Mouse (Mus musculus) stomach, postnatal 0 days (tissue): Measurements from ENCODE around the gene Rexo4. TPM values are rescaled to one million over a fixed set of nuclear protein-coding genes. Genes with fewer than 3 reads are reported as not detected.

Source experiments
- ATAC-seq: fragments of 200-750 bp; cut with Nextera tagmentation; 2 replicates; pipeline ENCODE4 v1.8.0; 2017; ENCODE audit not compliant: low FRiP score, low TSS enrichment
- DNase-seq: peaks from one replicate; pipeline ENCODE4 v3.0.0-alpha.2; 2016; ENCODE audit warnings: low spot score
- H3K27ac ChIP-seq: fragments of 300-500 bp; sonication (generic); replicated peaks from 2 replicates; pipeline ENCODE4 v1.5.1; 2014; ENCODE audit warnings: mild to moderate bottlenecking, control low read depth
- H3K27me3 ChIP-seq: fragments of 300-500 bp; sonication (generic); 2 replicates; pipeline ENCODE4 v1.6.1; 2014; ENCODE audit warnings: low read length; ENCODE audit not compliant: control insufficient read depth, insufficient read depth
- H3K36me3 ChIP-seq: fragments of 300-500 bp; sonication (generic); 2 replicates; pipeline ENCODE4 v1.6.1; 2014; ENCODE audit warnings: low read length, mixed read lengths; ENCODE audit not compliant: control insufficient read depth, insufficient read depth
- H3K4me1 ChIP-seq: fragments of 300-500 bp; sonication (generic); replicated peaks from 2 replicates; pipeline ENCODE4 v1.6.1; 2014; ENCODE audit warnings: antibody characterized with exemption; ENCODE audit not compliant: control insufficient read depth, insufficient read depth
- H3K4me2 ChIP-seq: fragments of 300-500 bp; sonication (generic); replicated peaks from 2 replicates; pipeline ENCODE4 v1.6.1; 2014; ENCODE audit warnings: low read depth, mild to moderate bottlenecking, control low read depth, moderate library complexity
- H3K4me3 ChIP-seq: fragments of 300-500 bp; sonication (generic); 2 replicates; pipeline ENCODE4 v1.5.1; 2014; ENCODE audit warnings: low read depth, low read length, control low read depth
- H3K9ac ChIP-seq: fragments of 300-500 bp; sonication (generic); 2 replicates; pipeline ENCODE4 v1.6.1; 2014; ENCODE audit warnings: mild to moderate bottlenecking, low read length, control low read depth, mixed read lengths
- H3K9me3 ChIP-seq: fragments of 300-500 bp; sonication (generic); 2 replicates; pipeline ENCODE4 v1.6.1; 2016; ENCODE audit warnings: low read length; ENCODE audit not compliant: control insufficient read depth
- CTCF ChIP-seq: IDR thresholded peaks from 2 replicates; pipeline ENCODE4 v1.5.1; 2016; ENCODE audit warnings: antibody characterized with exemption, low read depth, mild to moderate bottlenecking, moderate library complexity
- EP300 ChIP-seq: optimal IDR thresholded peaks from 2 replicates; pipeline ENCODE3; 2016; ENCODE audit warnings: antibody characterized with exemption
- WGBS: fragments of 180-500 bp; shearing (Covaris S2); extraction: QIAGEN DNeasy Blood & Tissue Kit; methylation state at CpG from one replicate; pipeline ENCODE4 v1.1.7; 2014; 5-methylcytosine and 5-hydroxymethylcytosine counted together
- polyA plus RNA-seq: library from polyadenylated mRNA; unstranded; fragments of >200 nt; fragmentation: Nextera tagmentation; extraction: Ambion mirVana; gene quantifications from 2 replicates; pipeline ENCODE4 v1.2.1, GENCODE M21; 2015

The Rexo4 gene
- polyA plus RNA-seq, 1 experiment from 2014 or later = 21.7 TPM

DNA sequence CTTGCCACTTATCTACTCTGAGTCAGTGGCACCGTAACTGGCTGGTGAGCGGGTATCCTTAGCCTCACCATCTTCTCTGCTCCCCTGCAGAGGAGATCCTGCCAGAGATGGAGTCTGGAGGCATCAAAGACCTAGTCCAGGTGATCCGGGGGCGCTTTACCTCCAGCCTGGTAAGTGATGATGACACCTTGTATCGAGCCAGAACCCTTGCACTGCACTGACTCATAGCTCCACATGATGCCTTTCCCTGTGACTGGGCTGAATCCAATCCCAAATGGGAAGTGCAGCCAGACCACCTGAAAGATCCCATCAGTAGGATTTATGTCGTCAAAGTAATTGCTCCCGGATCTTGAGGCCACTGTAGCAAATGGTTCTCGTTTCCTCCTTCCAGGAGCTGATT is 11.3 kb downstream of the Rexo4 start:
- peaks cover 21% of the 10 kb centered on the region for H3K36me3 ChIP-seq
- ATAC-seq = no peak
- H3K9me3 ChIP-seq = no peaks in the 10 kb centered on the region
- 88% methylated on average over 8 of the region's 8 CpGs for WGBS
- H3K4me3 ChIP-seq = no peak overlapping the region
- no peak overlapping the region for H3K27ac ChIP-seq
- TF ChIP-seq CTCF = no peak
- TF ChIP-seq EP300 = no peak
- H3K9ac ChIP-seq = no peak overlapping the region
- no peak for DNase-seq
- no peaks in the 10 kb centered on the region for H3K4me1 ChIP-seq
- H3K4me2 ChIP-seq = no peak overlapping the region
- no peaks in the 10 kb centered on the region for H3K27me3 ChIP-seq

DNA sequence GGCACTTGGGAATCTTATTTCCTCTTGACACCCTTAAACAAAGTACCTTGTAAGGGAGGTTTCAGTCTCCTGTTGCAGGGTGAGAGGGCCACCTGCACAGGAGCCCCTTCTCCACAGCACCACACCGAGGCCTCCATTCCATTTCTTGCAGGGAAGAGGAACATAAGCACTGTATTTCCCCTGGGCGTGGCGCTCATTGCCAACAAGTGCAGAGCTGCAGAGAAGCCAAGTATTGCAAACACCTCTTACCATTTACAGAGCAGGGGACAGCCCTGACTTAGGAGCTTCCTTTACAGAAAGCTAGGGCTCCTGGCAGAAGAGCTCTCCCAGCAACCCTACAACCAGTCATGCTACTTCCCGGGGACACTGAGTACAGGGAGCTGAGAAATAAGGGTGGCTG is 12.0 kb downstream of the Rexo4 start:
- Histone ChIP-seq H3K36me3 (peaks cover 20% of the 10 kb centered on the region), H3K4me3 (no peak overlapping the region), H3K27me3 (no peaks in the 10 kb centered on the region), H3K4me2 (no peak overlapping the region), H3K9me3 (no peaks in the 10 kb centered on the region), H3K9ac (no peak overlapping the region), H3K27ac (no peak overlapping the region), H3K4me1 (no peaks in the 10 kb centered on the region)
- ATAC-seq (no peak), DNase-seq (no peak)
- 92% methylated on average over 4 of the region's 4 CpGs for WGBS
- no peak for TF ChIP-seq CTCF
- no peak for TF ChIP-seq EP300

DNA sequence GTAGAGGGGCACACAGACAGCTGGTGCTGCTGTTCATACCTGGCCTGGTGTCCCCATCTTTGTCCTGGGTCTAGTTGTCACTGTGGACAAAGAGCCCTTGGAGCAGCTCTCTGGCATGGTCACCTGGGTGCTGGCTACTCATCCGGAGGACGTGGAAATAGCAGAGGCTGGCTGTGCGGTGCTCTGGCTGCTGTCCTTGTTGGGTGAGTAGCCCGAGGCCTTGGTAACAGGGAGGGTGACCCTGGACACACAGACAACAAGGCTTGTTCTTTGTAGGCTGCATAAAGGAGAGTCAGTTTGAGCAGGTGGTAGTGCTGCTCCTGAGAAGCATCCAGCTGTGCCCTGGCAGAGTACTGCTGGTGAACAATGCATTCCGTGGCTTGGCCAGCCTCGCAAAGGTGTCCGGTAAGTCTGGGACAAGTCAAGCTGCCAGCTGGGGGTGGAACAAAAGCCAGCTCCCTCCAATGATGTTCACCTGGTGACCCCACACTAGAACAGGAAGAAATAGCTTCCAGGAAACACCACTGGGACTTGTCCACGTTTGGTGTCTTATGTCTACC is 12.8 kb downstream of the Rexo4 start:
- Histone ChIP-seq H3K4me1 (no peaks in the 10 kb centered on the region), H3K9me3 (no peaks in the 10 kb centered on the region), H3K4me2 (no peak overlapping the region), H3K4me3 (no peak overlapping the region), H3K9ac (no peak overlapping the region), H3K27me3 (no peaks in the 10 kb centered on the region), H3K27ac (no peak overlapping the region), H3K36me3 (peaks cover 19% of the 10 kb centered on the region)
- no peak for TF ChIP-seq CTCF
- TF ChIP-seq EP300 = no peak
- DNase-seq (no peak), ATAC-seq (no peak)
- WGBS = 90% methylated on average over 8 of the region's 8 CpGs

GRCm38 (mm10) chr2:26950411-26950810 is 13.8 kb downstream of the Rexo4 start:
- Histone ChIP-seq H3K4me2 (no peak overlapping the region), H3K27ac (no peak overlapping the region), H3K9me3 (no peaks in the 10 kb centered on the region), H3K4me1 (no peaks in the 10 kb centered on the region), H3K9ac (no peak overlapping the region), H3K27me3 (no peaks in the 10 kb centered on the region), H3K36me3 (peaks cover 16% of the 10 kb centered on the region), H3K4me3 (no peak overlapping the region)
- TF ChIP-seq EP300 (no peak), CTCF (no peak)
- ATAC-seq = no peak
- no peak for DNase-seq
- 82% methylated on average over 2 of the region's 2 CpGs for WGBS

- Histone ChIP-seq H3K9ac (no peak overlapping the region), H3K27ac (no peak overlapping the region), H3K4me1 (no peaks in the 10 kb centered on the region), H3K4me3 (no peak overlapping the region), H3K4me2 (no peak overlapping the region), H3K27me3 (no peaks in the 10 kb centered on the region), H3K36me3 (no peaks in the 10 kb centered on the region), H3K9me3 (no peaks in the 10 kb centered on the region)
- TF ChIP-seq EP300 = no peak
- no peak for TF ChIP-seq CTCF
- 67% methylated on average over 3 of the region's 3 CpGs for WGBS
- DNase-seq (no peak), ATAC-seq (no peak)
These were observed 20.9 kb downstream of the Rexo4 start for GRCm38 (mm10) chr2:26943253-26943652.

- peak; percentile 88 for ATAC-seq
- Histone ChIP-seq H3K4me1 (no peaks in the 10 kb centered on the region), H3K4me3 (no peak overlapping the region), H3K36me3 (no peaks in the 10 kb centered on the region), H3K27me3 (no peaks in the 10 kb centered on the region), H3K4me2 (no peak overlapping the region), H3K27ac (no peak overlapping the region), H3K9ac (no peak overlapping the region), H3K9me3 (no peaks in the 10 kb centered on the region)
- TF ChIP-seq EP300 (no peak), CTCF (peak; percentile 62)
- DNase-seq = peak; percentile 72
- 37% methylated on average over 5 of the region's 5 CpGs for WGBS
These were observed 22.6 kb downstream of the Rexo4 start for GRCm38 (mm10) chr2:26941539-26941938.
